Mouse (Mus musculus) CH12.LX (cell line): Measurements from ENCODE around the gene Tmem251. TPM values are rescaled to one million over a fixed set of nuclear protein-coding genes. Genes with fewer than 3 reads are reported as not detected.

Experiments used
- DNase-seq: peaks from one replicate; pipeline ENCODE4 v3.0.0-alpha.2; 2013; ENCODE audit errors: extremely low read depth
- H3K27ac ChIP-seq: 2 replicates; pipeline ENCODE4 v1.5.1; 2012; ENCODE audit warnings: low read depth, mild to moderate bottlenecking, control low read depth, moderate library complexity; ENCODE audit not compliant: insufficient read depth
- H3K27me3 ChIP-seq: replicated peaks from 2 replicates; pipeline ENCODE3; 2012; ENCODE audit warnings: inconsistent platforms
- H3K36me3 ChIP-seq, 2 experiments: replicated peaks in 1 of 2; 2 replicates each; pipeline versions ENCODE3 to v1.6.1; 2012; ENCODE audit warnings: inconsistent platforms in 1 of 2, low read length in 1 of 2, mild to moderate bottlenecking in 1 of 2, mixed read lengths in 1 of 2, moderate library complexity in 1 of 2; ENCODE audit not compliant: control insufficient read depth in 1 of 2, insufficient read depth in 1 of 2
- H3K4me1 ChIP-seq, 2 experiments: 2 replicates each; pipeline ENCODE4 v1.6.1; 2012; ENCODE audit warnings: inconsistent platforms in 1 of 2, moderate library complexity in 1 of 2; ENCODE audit not compliant: insufficient read depth in 2 of 2, control insufficient read depth in 1 of 2
- H3K4me2 ChIP-seq: 2 replicates; pipeline ENCODE4 v1.6.1; 2012; ENCODE audit warnings: low read depth, mild to moderate bottlenecking, control low read depth; ENCODE audit not compliant: poor library complexity, insufficient read depth, severe bottlenecking
- H3K4me3 ChIP-seq, 3 experiments: fragments of 150-350 bp in 1 of 3; sonication (generic) in 1 of 3; replicated peaks in 1 of 3; 2 replicates each; pipeline versions ENCODE3 to v1.5.1; 2011 to 2012; ENCODE audit warnings: low read depth in 2 of 3, low read length in 2 of 3, mild to moderate bottlenecking in 2 of 3, moderate library complexity in 2 of 3, control low read depth in 1 of 3, improper control_type of control experiment in 1 of 3, inconsistent platforms in 1 of 3, mixed read lengths in 1 of 3; ENCODE audit not compliant: poor library complexity in 1 of 3
- H3K79me2 ChIP-seq: replicated peaks from 2 replicates; pipeline ENCODE4 v1.6.1; 2012; ENCODE audit warnings: mild to moderate bottlenecking, moderate library complexity; ENCODE audit not compliant: control insufficient read depth, poor library complexity, insufficient read depth, severe bottlenecking; ENCODE audit errors: extremely low read depth
- H3K9ac ChIP-seq: 2 replicates; pipeline ENCODE4 v1.6.1; 2012; ENCODE audit warnings: low read depth, mild to moderate bottlenecking, control low read depth, moderate library complexity; ENCODE audit not compliant: insufficient read depth
- H3K9me3 ChIP-seq: replicated peaks from 2 replicates; pipeline ENCODE3; 2012; ENCODE audit warnings: low read length, inconsistent platforms, mixed read lengths
- BHLHE40 ChIP-seq: IDR thresholded peaks from 2 replicates; pipeline ENCODE4 v1.6.1; 2011; ENCODE audit warnings: mild to moderate bottlenecking, low read depth, low read length, improper control_type of control experiment
- CHD1 ChIP-seq: IDR thresholded peaks from 2 replicates; pipeline ENCODE4 v1.6.1; 2012; ENCODE audit warnings: low read depth, low read length, improper control_type of control experiment, inconsistent platforms
- CTCF ChIP-seq, 2 experiments: IDR thresholded peaks in 1 of 2; conservative IDR thresholded peaks in 1 of 2; 2 replicates each; pipeline ENCODE4 v1.5.1; 2011 to 2012; ENCODE audit warnings: low read depth in 2 of 2, low read length in 2 of 2, improper control_type of control experiment in 1 of 2, inconsistent platforms in 1 of 2, mild to moderate bottlenecking in 1 of 2, moderate library complexity in 1 of 2
- ELF1 ChIP-seq: IDR thresholded peaks from 2 replicates; pipeline ENCODE4 v1.6.1; 2014; ENCODE audit warnings: low read depth, mild to moderate bottlenecking, inconsistent platforms, low read length, improper control_type of control experiment
- EP300 ChIP-seq: IDR thresholded peaks from 2 replicates; pipeline ENCODE4 v1.6.1; 2011; ENCODE audit warnings: low read length, improper control_type of control experiment
- ETS1 ChIP-seq: conservative IDR thresholded peaks from 2 replicates; pipeline ENCODE4 v1.6.1; 2012; ENCODE audit warnings: low read depth, mild to moderate bottlenecking, inconsistent platforms, low read length, improper control_type of control experiment, moderate library complexity
- GABPA ChIP-seq: IDR thresholded peaks from 2 replicates; pipeline ENCODE4 v1.6.1; 2012; ENCODE audit warnings: low read depth, low read length, improper control_type of control experiment, inconsistent platforms; ENCODE audit not compliant: insufficient replicate concordance
- KAT2A ChIP-seq: IDR thresholded peaks from 2 replicates; pipeline ENCODE4 v1.6.1; 2012; ENCODE audit warnings: low read length, improper control_type of control experiment, inconsistent platforms; ENCODE audit not compliant: insufficient replicate concordance
- MAX ChIP-seq: IDR thresholded peaks from 2 replicates; pipeline ENCODE4 v1.6.1; 2011; ENCODE audit warnings: low read length, improper control_type of control experiment
- MXI1 ChIP-seq: IDR thresholded peaks from 2 replicates; pipeline ENCODE4 v1.6.1; 2011; ENCODE audit warnings: mild to moderate bottlenecking, low read depth, low read length, improper control_type of control experiment
- NELFE ChIP-seq: IDR thresholded peaks from 2 replicates; pipeline ENCODE4 v1.6.1; 2011; ENCODE audit warnings: low read depth, low read length, improper control_type of control experiment
- POLR2AphosphoS2 ChIP-seq: IDR thresholded peaks from 2 replicates; pipeline ENCODE4 v1.6.1; 2011; ENCODE audit warnings: low read depth, low read length, improper control_type of control experiment
- RAD21 ChIP-seq: IDR thresholded peaks from 2 replicates; pipeline ENCODE4 v1.6.1; 2011; ENCODE audit warnings: low read depth, mild to moderate bottlenecking, low read length, improper control_type of control experiment, moderate library complexity
- RCOR1 ChIP-seq: conservative IDR thresholded peaks from 2 replicates; pipeline ENCODE4 v1.6.1; 2012; ENCODE audit warnings: low read depth, mild to moderate bottlenecking, inconsistent platforms, low read length, improper control_type of control experiment
- SIN3A ChIP-seq: IDR thresholded peaks from 2 replicates; pipeline ENCODE4 v1.6.1; 2012; ENCODE audit warnings: low read length, improper control_type of control experiment, inconsistent platforms
- TBP ChIP-seq: conservative IDR thresholded peaks from 2 replicates; pipeline ENCODE4 v1.6.1; 2011; ENCODE audit warnings: low read depth, low read length, improper control_type of control experiment
- ZKSCAN1 ChIP-seq: IDR thresholded peaks from 2 replicates; pipeline ENCODE4 v1.6.1; 2012; ENCODE audit warnings: low read depth, inconsistent platforms, low read length, improper control_type of control experiment, borderline replicate concordance
- dilution Hi-C: fragments of 300-500 bp; cut with MboI; formaldehyde crosslinking; loops from 2 replicates; pipeline ENCODE4 v1.14.3; 2020; ENCODE audit warnings: low sequenced_read_pairs; ENCODE audit not compliant: extremely low pct_unique_long_range_greater_than_20kb, extremely low pct_ligation_motif_present
- in situ Hi-C: fragments of 300-500 bp; cut with MboI; formaldehyde crosslinking; loops from 3 replicates; pipeline ENCODE4 v1.14.3; 2019; ENCODE audit warnings: low sequenced_read_pairs, low pct_ligation_motif_present, low pct_unique_long_range_greater_than_20kb, mixed read lengths
- polyA plus RNA-seq: library from polyadenylated mRNA; unstranded; fragments of >175 nt; gene quantifications from 2 replicates; pipeline ENCODE4 v1.2.1, GENCODE M21; 2012; ENCODE audit warnings: low read depth; ENCODE audit not compliant: insufficient read length
- total RNA-seq, 2 experiments: library from RNA; depleted of rRNA; stranded (reverse); fragments of 300-350 nt in 1 of 2; fragments of >200 nt in 1 of 2; gene quantifications; 2 replicates each; pipeline ENCODE4 v1.2.3; 2012 to 2014

The Tmem251 gene
- total and polyA plus RNA-seq, 3 experiments: 3.9 to 13.9 (median 11.1) TPM

- TF ChIP-seq GABPA (no peak), BHLHE40 (peak; percentile 68; the same call in 1 of the 2 replicates), ZKSCAN1 (no peak), MXI1 (no peak), CHD1 (no peak), KAT2A (no peak), ELF1 (no peak), RAD21 (no peak), POLR2AphosphoS2 (no peak), EP300 (peak; percentile 28; the same call in 1 of the 2 replicates), MAX (no peak), TBP (no peak), RCOR1 (no peak), SIN3A (no peak)
Measured at GRCm38 (mm10) chr12:102744839-102745238, 1.3 kb downstream of the Tmem251 start (continued).

GRCm38 (mm10) chr12:102748256-102748655 lies 4.7 kb downstream of the Tmem251 start:
- no peak for DNase-seq
- Histone ChIP-seq H3K9ac (no peak overlapping the region), H3K27me3 (no peaks in the 10 kb centered on the region), H3K4me3 (no peak overlapping the region), H3K4me1 (peaks cover 0 to 22% of the 10 kb centered on the region in 2 experiments; a peak in 2 of 4 replicates), H3K36me3 (peaks cover 7 to 47% of the 10 kb centered on the region in 2 experiments), H3K9me3 (no peaks in the 10 kb centered on the region)
- in situ Hi-C loops: loop anchor here (10.0 kb wide), 1 partner anchor 317 kb away; no protein-coding TSS in a partner anchor
- TF ChIP-seq NELFE (no peak), MXI1 (no peak), RCOR1 (no peak)
- TF ChIP-seq, all 38 proteins: peak for 0
- dilution Hi-C loops: no loop called here
- H3K27ac ChIP-seq: no peak overlapping the region
- peaks cover 62% of the 10 kb centered on the region for H3K79me2 ChIP-seq
- no peak overlapping the region for H3K4me2 ChIP-seq

GRCm38 (mm10) chr12:102756304-102756703 lies 12.7 kb downstream of the Tmem251 start:
- in situ Hi-C loops: no loop called here
- dilution Hi-C loops: no loop called here
- H3K79me2 ChIP-seq: peaks cover 79% of the 10 kb centered on the region
- H3K4me2 ChIP-seq: peak overlapping the region; percentile 70; the same call in 1 of the 2 replicates
- TF ChIP-seq ETS1: no peak
- TF ChIP-seq CTCF (conservative IDR thresholded peaks at IDR 0.05 in 1 of 2, IDR thresholded peaks at IDR 0.05 in 1 of 2; ENCODE audit: low read depth in 2 of 2, low read length in 2 of 2): peak in 1 of 2 experiments; percentile 44; a peak in 2 of 4 replicates
- peaks cover 4 to 39% of the 10 kb centered on the region in 2 experiments; a peak in 3 of 4 replicates for H3K4me1 ChIP-seq
- no peaks in the 10 kb centered on the region for H3K9me3 ChIP-seq
- no peaks in the 10 kb centered on the region for H3K27me3 ChIP-seq
- peak overlapping the region in 2 of 3 experiments; percentile 68 to 84 for H3K4me3 ChIP-seq
- H3K9ac ChIP-seq: 0 out of 2 replicates have a peak overlapping the region, but pooled peaks have one; percentile 51
- peak; percentile 65 for DNase-seq
- peaks cover 3 to 31% of the 10 kb centered on the region in 2 experiments for H3K36me3 ChIP-seq
- H3K27ac ChIP-seq: no peak overlapping the region
